Mouse (Mus musculus): ENCODE measurements around the gene Rilp. TPM values are rescaled to one million over a fixed set of nuclear protein-coding genes. Genes with fewer than 3 reads are reported as not detected.

Gene Rilp
- total RNA-seq, 2 experiments from 2014 or later = not detected

- ATAC-seq (replicated peaks; ENCODE audit: low FRiP score, poor library complexity, severe bottlenecking) = peak; percentile 79
These were observed 21.8 kb downstream of the Rilp start, which contains the start of gene Slc43a2 for GRCm38 (mm10) chr11:75531469-75532242. Gene Slc43a2 (plus strand): TSS chr11:75531694.

DNA sequence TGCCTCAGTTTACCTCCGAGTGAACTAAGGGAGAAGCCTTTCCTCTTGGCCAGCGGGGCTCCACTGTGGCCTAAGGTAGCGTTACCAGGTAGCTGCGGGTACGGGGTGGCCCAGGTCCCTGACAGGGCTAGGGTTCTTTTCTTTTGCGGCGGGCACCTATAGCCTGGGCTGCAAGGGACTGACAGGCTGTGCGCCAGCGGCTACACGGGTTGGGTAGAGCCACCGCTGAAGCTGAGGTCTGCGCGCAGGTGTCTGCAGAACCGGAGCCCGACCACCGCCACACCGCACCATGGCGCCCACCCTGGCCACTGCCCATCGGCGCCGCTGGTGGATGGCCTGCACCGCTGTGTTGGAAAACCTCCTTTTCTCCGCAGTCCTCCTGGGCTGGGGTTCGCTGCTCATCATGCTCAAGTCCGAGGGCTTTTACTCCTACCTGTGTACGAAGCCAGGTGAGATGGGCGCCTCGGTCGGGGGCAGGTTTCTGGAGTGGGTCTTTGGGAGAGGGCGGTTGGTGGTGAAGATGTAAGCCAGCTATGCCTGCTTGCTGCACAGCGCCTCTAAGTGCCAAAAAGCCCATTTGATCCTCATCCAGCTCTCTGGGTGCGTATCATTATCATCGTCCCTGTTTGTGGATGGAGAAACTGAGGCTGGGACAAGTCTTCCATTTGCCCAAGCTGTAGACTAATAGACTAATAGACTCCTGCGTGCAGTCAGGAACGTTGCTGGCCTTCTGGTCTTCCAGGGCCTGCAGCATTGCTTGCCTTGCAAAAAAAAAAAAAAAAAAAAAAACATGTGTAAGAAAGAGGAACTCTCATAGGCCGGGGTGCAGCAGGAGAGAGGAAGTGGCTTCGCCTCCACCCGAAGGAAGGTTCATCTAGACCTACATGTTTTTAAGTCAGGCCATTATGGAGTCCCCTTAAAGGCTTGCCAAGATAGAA, 22.7 kb downstream of the Rilp start:
- ATAC-seq (replicated peaks; ENCODE audit: low FRiP score, poor library complexity, severe bottlenecking) = no peak

- no peak for ATAC-seq (replicated peaks; ENCODE audit: low FRiP score, poor library complexity, severe bottlenecking)
These were observed 23.6 kb downstream of the Rilp start for GRCm38 (mm10) chr11:75533314-75534015.

- no peak for ATAC-seq (replicated peaks; ENCODE audit: low FRiP score, poor library complexity, severe bottlenecking)
These were observed 24.6 kb downstream of the Rilp start for GRCm38 (mm10) chr11:75534286-75535033.

GRCm38 (mm10) chr11:75535106-75535795, 25.4 kb downstream of the Rilp start:
- no peak for ATAC-seq (replicated peaks; ENCODE audit: low FRiP score, poor library complexity, severe bottlenecking)

DNA sequence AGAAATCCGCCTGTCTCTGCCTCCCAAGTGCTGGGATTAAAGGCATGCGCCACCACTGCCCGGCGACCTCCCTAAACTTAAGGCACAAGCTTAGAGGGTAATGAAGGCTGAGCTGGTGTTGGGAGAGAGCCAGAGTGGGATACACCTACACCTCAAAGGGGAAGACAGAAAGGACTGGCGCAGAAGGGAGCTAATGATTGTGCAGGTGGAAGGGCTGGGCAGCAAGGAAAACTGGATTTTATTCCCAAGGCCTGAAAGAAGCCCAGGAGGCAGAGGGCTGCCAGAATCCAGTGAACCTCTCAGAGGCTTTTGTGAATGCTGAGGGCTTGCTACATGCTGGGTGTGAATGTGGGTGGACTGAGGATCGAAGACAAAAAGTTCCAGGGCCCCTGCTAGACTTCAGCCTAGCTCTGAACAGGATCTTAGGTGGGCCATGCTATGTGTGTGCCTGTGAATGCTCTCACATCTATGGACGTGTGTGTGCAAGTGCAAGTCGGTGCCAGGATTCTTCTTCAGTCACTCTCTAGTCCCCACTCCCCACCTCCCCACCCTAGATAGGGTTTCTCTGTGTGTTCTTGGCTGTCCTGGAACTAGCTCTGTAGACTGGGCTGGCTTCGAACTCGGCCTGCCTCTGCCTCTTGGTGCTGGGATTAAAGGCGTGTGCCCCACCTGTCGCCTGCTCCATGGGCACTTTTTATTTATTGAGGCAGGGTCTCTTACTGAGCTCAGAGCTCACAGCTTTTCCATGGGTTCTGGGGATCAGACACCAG, 26.5 kb downstream of the Rilp start:
- no peak for ATAC-seq (replicated peaks; ENCODE audit: low FRiP score, poor library complexity, severe bottlenecking)

DNA sequence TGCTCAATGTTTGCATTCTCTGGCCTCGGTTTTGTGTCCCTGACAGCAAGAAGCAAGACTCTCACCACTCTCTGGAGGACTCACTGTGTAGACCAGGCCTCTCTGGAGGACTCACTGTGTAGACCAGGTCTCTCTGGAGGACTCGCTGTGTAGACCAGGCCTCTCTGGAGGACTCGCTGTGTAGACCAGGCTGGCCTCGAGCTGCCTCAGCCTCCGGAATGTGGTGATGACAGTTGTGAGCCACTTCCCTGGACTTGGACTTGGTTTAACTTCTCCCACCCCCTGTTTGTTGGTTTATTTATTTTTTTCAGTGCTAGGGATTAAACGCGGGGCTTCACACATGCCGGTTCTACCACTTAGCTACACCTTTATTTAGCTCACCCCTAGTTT, 27.1 kb downstream of the Rilp start:
- no peak for ATAC-seq (replicated peaks; ENCODE audit: low FRiP score, poor library complexity, severe bottlenecking)

DNA sequence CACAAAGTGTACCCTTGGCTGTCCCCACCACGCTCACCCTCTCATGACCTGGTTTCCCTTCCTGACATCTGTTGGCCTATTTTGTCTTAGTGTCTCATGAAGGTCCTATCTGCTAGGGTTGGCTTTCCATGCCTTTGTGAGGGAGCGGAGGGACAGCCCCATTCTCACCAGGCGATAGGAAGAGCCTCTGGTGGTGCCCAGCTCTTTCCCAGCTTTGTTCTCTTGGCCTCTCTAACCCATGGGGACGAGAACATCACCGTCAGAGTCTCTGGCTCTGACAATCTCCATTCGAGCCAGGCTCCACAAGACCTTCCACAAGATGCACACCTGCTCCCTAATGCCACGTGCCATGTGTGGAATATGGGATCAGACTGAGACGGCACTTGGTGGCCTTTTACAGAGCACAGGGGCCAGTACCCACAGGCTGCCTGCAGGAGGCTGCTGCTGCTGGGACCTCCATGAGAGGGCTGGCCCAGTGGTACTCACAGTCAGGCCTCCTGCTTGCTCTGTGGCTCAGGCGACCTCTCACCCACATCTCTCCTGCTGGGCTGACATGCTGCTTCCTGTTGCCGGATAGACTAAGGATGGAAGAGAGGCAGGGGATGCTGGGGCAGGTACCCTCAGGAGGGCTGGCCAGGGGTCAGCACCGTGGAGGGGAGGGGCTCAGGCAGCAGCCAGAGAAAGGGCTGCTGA, 27.7 kb downstream of the Rilp start:
- ATAC-seq (replicated peaks; ENCODE audit: low FRiP score, poor library complexity, severe bottlenecking) = no peak

- ATAC-seq (replicated peaks; ENCODE audit: low FRiP score, poor library complexity, severe bottlenecking) = no peak
These were observed 28.5 kb downstream of the Rilp start for GRCm38 (mm10) chr11:75538184-75538969.

GRCm38 (mm10) chr11:75538970-75539299, 29.0 kb downstream of the Rilp start:
- ATAC-seq (replicated peaks; ENCODE audit: low FRiP score, poor library complexity, severe bottlenecking) = no peak

- no peak for ATAC-seq (replicated peaks; ENCODE audit: low FRiP score, poor library complexity, severe bottlenecking)
These were observed 30.3 kb downstream of the Rilp start for GRCm38 (mm10) chr11:75540209-75540608.

- no peak for ATAC-seq (replicated peaks; ENCODE audit: low FRiP score, poor library complexity, severe bottlenecking)
These were observed 31.1 kb downstream of the Rilp start for GRCm38 (mm10) chr11:75540710-75541581.

GRCm38 (mm10) chr11:75544713-75545112, 34.8 kb downstream of the Rilp start:
- no peak for ATAC-seq (replicated peaks; ENCODE audit: low FRiP score, poor library complexity, severe bottlenecking)

GRCm38 (mm10) chr11:75546057-75546456, 36.2 kb downstream of the Rilp start:
- ATAC-seq (replicated peaks; ENCODE audit: low FRiP score, poor library complexity, severe bottlenecking) = no peak

GRCm38 (mm10) chr11:75549658-75550111, 39.8 kb downstream of the Rilp start:
- no peak for ATAC-seq (replicated peaks; ENCODE audit: low FRiP score, poor library complexity, severe bottlenecking)
